Mouse (Mus musculus): ENCODE results near the gene Acsl5. TPM values are rescaled to one million over a fixed set of nuclear protein-coding genes. Genes with fewer than 3 reads are reported as not detected.

Acsl5 gene
- polyA plus RNA-seq, 1 experiment, result 170 TPM

DNA sequence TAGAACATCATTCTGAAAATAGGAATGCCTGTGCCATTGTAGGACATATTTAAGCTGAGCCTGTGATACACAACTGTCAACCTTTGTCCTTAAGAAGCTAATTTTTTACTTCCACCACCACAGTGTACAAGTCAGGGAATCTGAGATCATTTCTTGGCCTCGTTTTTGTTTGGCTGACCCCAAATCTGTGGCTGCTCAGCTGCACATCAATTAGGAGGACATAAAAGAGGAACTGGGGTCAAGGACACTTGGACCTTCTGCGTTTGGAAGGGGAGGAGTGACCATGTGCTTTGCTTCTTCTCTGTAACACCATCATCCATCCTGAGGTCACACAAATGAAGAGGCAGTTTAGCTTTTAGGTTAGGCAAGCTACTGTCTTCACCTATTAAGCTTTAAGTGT is 15.7 kb upstream of the Acsl5 start:
- WGBS, result 13% methylated on average over 2 of the region's 2 CpGs
- no peak for DNase-seq (ENCODE audit: low read depth, low spot score)

DNA sequence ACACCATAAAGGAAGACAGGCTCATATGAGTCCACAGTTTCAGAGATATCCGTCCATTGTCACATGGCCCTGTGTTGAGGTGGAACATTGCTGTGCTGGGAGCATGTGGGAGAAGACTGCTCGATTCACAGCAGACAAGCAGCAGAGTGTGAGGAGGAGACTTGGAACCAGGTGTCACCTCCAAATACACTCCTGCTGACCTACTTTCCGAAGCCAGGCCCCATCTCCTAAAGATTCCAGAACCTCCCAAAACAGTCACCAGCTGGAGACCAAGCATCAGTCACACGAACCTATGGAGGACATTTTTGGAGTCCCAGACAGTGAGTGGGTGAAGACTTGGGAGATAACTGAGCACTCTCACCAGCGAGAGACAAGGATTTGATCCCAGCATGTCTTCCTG is 15.2 kb upstream of the Acsl5 start:
- 78% methylated on average over 5 of the region's 5 CpGs for WGBS
- no peak for DNase-seq (ENCODE audit: low read depth, low spot score)

- WGBS, result 68% methylated on average over 6 of the region's 6 CpGs
- no peak for DNase-seq (ENCODE audit: low read depth, low spot score)
Observed at GRCm38 (mm10) chr19:55239766-55240426, 11.8 kb upstream of the Acsl5 start.

DNA sequence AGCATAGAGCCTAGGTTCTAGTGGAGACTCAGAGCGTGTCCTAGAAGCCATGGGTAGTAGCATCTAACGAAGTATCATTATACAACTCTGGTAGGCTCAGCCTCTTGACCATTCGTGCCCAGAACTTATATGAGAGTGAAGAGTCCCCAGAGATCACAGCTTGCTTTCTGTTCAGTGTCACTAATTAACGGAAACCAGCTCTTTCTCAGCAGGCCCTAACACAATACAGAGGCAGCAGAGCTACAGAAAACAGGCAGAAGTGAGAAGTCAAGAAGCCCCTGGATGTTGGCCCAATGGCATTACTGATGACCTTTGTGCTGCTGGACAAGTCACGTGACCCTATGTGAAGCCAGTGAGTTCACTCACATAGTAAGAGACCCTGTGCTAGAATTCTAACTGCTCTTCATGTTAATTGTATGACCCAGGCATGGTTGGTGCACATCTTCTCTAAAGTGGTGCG is 10.5 kb upstream of the Acsl5 start, which contains the start of gene Gucy2g:
Gucy2g (minus strand) TSS at position 51 of the 460 bp plus-strand sequence.
- DNase-seq (ENCODE audit: low read depth, low spot score), result no peak
- WGBS, result 86% methylated on average over 6 of the region's 6 CpGs

GRCm38 (mm10) chr19:55244791-55245231 is 6.9 kb upstream of the Acsl5 start:
- WGBS, result 31% methylated on average over 7 of the region's 7 CpGs
- no peak for DNase-seq (ENCODE audit: low read depth, low spot score)

- no peak for DNase-seq (ENCODE audit: low read depth, low spot score)
- WGBS, result 83% methylated on average over 5 of the region's 5 CpGs
Observed at GRCm38 (mm10) chr19:55247563-55247962, 4.2 kb upstream of the Acsl5 start.

DNA sequence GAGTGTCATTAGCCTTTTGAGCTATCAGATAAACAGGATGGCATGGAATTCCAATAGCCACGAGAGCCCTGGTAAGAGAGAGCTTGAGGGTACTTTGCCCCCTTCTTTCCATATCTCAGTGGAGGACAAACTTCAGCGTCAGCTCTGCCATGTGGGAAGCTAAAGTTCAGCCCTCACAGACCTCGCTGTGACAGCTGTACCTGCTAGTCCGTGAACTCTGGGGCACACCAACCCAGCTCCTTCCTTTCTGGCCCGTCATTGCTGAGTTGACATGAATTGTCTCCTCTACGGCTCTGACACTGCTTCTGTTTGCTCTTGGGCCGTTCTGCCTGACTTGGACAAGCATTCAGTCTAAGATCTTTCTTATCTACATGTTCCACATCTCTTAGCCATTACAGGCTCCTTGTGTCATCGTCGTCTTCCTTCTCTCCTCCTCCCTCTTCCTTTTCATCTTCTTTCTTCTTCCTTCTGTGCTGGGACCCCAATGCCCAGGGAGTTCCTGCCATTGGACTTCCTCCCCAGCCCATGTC is 3.7 kb upstream of the Acsl5 start:
- DNase-seq (ENCODE audit: low read depth, low spot score), result no peak
- WGBS, result 48% methylated on average over 9 of the region's 9 CpGs

DNA sequence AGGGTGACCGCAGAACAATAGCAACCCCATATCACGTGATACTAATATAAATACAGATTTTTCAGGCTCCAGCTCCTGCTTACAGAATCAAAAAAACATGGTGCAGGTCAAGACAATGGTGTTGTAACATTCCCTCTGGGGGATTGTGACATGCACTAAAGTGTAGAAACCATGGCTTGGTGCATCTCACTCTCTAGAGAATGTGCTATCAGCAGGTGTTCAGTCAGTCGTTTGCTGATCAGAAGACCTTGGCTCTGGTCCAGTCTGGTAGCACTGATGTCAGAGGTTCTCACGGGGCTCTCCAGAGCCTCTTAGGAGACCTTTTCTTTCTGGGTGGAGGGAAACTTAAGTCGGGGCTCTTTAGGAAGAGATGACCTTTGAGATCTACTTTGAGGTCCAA is 1.3 kb upstream of the Acsl5 start:
- DNase-seq (ENCODE audit: low read depth, low spot score), result no peak
- WGBS, result 59% methylated on average over 5 of the region's 5 CpGs

- DNase-seq (ENCODE audit: low read depth, low spot score), result no peak
Observed at GRCm38 (mm10) chr19:55253239-55253569, 1.5 kb downstream of the Acsl5 start.

DNA sequence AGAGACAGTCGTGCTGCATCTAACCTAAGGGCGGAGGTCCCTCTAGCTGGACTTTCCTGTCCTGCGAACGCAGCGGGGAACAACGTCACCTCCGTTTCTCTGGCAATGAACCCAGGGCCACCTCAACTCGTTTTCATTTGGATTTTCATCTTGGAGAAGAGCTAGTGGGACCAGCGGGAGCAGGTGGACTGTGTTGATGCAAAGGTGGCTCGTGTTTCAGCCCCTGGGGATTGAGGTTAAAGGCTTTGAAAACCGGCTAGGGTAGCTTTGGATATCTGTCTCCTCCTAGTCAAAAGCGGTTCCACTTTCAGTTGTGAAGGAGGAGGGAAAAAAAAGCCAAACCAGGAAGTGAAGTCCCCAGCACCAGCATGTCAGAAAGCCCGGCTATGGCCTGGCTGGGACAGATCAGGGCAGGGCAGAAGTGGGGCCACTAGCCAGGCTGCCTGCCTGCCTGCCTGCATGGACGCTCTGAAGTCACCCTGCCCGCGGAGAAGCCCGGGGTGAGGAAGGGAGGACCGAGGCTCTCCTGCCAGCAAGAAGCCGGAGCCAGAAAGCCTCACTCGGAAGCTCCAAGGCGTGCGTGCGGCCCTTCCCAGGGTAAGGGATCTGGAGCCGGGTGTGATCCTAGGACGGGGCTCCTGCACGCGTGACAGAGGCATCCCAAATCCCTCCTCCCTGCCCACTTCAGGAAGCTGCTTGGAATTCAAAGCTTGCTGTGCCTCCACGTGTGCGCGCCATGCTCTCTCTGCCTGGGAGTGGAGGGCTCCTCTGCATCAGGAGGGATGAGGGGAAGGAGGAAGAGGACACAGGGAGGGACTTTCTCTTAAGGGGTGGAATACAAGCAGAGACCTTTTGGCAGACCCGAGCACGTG is 2.1 kb downstream of the Acsl5 start:
- DNase-seq (ENCODE audit: low read depth, low spot score), result no peak

More at GRCm38 (mm10) chr19:55253239-55253569, 1.5 kb downstream of the Acsl5 start:
- under 1% methylated on average over 9 of the region's 9 CpGs for WGBS

DNA sequence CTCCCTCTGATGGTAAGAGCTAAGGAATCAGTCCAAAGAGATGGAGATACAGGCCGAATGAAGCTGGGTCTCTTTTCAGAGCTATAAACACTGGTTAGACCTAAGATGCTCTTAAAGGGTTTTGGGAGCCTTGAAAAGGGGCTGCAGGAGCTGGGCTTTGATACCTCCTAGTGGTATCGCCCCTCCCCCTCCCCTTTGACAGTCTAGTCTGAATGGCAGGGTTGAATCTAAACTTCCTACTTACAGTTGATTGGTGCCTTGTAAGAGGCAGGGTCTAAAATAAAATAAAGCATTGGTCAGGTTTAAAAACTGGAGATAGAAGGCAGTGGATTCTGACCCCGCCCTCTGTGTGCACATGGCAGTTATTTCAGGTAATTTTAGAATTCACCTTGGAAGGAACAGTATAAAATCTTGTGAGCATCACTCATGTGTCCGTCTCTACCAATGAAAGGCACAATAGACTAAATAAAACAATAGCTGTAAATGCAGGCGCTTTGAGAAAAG is 2.8 kb downstream of the Acsl5 start:
- 8% methylated on average over 5 of the region's 5 CpGs for WGBS
- no peak for DNase-seq (ENCODE audit: low read depth, low spot score)

More for the DNA sequence above, 2.1 kb downstream of the Acsl5 start:
- under 1% methylated on average over 32 of the region's 32 CpGs for WGBS

GRCm38 (mm10) chr19:55256156-55256555 is 4.4 kb downstream of the Acsl5 start:
- DNase-seq (ENCODE audit: low read depth, low spot score), result no peak
- WGBS, result 76% methylated on average over 9 of the region's 9 CpGs

DNA sequence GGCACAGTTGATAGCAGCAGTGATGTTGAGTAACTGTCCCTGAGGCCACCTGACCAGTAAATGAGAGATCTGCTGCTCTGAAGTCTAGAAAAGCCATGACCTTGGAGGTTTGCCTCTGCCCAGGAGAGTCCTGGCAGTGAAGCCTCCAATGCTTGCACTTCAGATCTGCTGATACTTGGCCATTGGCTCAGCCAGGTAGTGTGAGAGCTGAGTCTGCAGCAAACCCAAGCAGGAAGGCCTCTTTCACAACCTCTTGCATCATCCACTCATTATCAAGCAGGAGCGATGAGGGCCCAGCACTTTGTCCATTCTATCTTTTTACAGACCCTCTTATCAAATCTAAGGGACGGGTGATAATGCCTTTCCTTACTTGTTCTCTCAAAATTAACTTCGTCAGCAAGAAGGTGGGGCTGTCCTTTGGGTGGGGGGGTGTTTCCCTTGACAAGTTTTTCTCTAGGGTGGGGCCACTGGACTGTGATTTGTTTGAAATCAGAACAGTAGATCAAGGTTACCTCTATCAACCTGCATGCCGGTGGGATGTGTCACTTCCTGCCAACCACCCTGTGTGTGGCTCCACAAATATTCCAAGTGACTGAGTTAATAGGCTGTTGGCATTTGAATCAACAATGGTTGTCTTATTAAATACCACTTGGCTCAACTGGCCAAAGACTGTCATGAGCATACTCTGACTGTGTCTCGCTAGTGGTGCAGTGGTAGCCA is 6.1 kb downstream of the Acsl5 start:
- DNase-seq (ENCODE audit: low read depth, low spot score), result no peak
- 45% methylated on average over 5 of the region's 5 CpGs for WGBS

GRCm38 (mm10) chr19:55258514-55258913 is 6.8 kb downstream of the Acsl5 start:
- 82% methylated on average over 5 of the region's 5 CpGs for WGBS

DNA sequence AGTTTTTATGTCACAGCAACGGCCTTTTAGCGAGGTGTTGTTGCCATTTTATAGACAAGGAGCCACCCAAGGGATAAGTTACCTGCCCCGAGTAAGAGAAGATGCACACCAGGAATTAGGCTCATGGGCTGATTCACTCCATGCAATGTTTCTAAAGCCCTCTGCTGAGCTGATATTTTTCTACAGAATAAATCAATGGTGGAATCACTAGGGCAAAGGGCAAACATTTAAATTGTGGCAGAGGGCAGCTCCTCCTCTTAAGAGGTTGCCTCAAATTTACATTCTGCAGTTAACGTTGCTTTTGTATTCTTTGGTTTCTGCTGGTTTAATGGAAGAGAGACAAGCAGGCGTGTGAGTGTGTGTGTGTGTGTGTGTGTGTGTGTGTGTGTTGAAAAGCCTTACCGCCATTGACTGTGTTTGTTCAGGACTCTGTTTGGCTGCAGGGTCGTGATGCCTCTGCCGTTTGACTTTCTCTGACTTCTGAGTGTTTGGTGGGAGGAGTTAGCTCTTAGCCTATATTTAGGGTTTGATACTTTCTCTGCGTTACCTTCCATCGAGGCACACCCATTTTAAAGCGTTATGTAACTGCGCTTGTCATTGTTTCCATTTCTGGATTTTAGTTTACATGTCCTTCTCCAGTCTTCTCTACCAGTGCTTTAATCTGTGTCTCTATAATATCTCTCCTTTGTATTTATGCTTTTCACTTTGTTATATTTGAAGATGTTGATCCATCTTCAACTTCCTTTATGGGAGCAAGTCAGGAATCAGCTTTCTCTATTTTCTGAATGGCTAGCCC is 8.8 kb downstream of the Acsl5 start:
- no peak for DNase-seq (ENCODE audit: low read depth, low spot score)
- WGBS, result 28% methylated on average over 12 of the region's 12 CpGs

More at GRCm38 (mm10) chr19:55258514-55258913, 6.8 kb downstream of the Acsl5 start:
- no peak for DNase-seq (ENCODE audit: low read depth, low spot score)

GRCm38 (mm10) chr19:55265269-55265668 is 13.5 kb downstream of the Acsl5 start:
- no peak for DNase-seq (ENCODE audit: low read depth, low spot score)
- WGBS, result 73% methylated on average over 3 of the region's 3 CpGs

GRCm38 (mm10) chr19:55266786-55267185 is 15.0 kb downstream of the Acsl5 start:
- DNase-seq (ENCODE audit: low read depth, low spot score), result no peak
- 38% methylated on average over 3 of the region's 3 CpGs for whole genome bisulfite sequencing

- DNase-seq (ENCODE audit: low read depth, low spot score), result no peak
- 18% methylated on average over 3 of the region's 3 CpGs for whole genome bisulfite sequencing
Observed at GRCm38 (mm10) chr19:55268150-55268549, 16.4 kb downstream of the Acsl5 start.

DNA sequence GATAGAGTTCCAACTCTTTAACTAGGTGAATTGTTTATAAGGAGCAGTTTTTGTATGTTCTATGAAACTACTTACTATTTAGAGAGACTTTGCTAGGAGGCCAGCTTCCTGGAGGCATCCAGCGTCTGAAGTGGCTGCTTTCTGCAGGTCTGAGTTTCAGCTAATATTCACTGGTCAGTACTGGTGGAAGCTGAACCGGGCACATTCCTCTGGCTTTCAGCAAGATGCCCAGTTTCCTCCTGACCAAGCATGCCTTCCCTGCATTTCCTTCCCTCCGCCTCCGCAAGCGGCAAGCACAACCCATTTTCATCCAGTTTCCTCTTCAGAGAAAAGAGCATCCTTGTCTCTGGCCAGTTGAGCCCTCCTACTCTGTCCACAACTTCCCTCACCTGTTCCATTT is 17.3 kb downstream of the Acsl5 start:
- WGBS, result 85% methylated on average over 5 of the region's 5 CpGs
- no peak for DNase-seq (ENCODE audit: low read depth, low spot score)

Data from large intestine, adult 2 months (tissue).